Mouse (Mus musculus): ENCODE data around the gene Slc18a3. TPM values are rescaled to one million over a fixed set of nuclear protein-coding genes. Genes with fewer than 3 reads are reported as not detected.

Gene Slc18a3
- polyA plus RNA-seq, 1 experiment from 2014 or later, result 0.39 TPM

- Histone ChIP-seq H3K9me3 (replicated peaks) (no peaks in the 10 kb centered on the region), H3K9ac (no peak overlapping the region), H3K4me3 (replicated peaks) (no peak overlapping the region), H3K27me3 (no peaks in the 10 kb centered on the region), H3K4me1 (no peaks in the 10 kb centered on the region), H3K4me2 (replicated peaks) (no peak overlapping the region), H3K36me3 (no peaks in the 10 kb centered on the region), H3K27ac (replicated peaks) (no peak overlapping the region)
- no peak for ATAC-seq (ENCODE audit: insufficient number of reproducible peaks, low FRiP score, low TSS enrichment, low read depth)
- 66% methylated on average over 8 of the region's 8 CpGs for WGBS
Observed at GRCm38 (mm10) chr14:32496115-32496850, 31.6 kb upstream of the Slc18a3 start.

GRCm38 (mm10) chr14:32492521-32492920 lies 27.9 kb upstream of the Slc18a3 start:
- Histone ChIP-seq H3K4me2 (replicated peaks) (peak overlapping the region; percentile 48), H3K9ac (no peak overlapping the region), H3K27ac (replicated peaks) (no peak overlapping the region), H3K4me1 (no peaks in the 10 kb centered on the region), H3K4me3 (replicated peaks) (peak overlapping the region; percentile 21), H3K27me3 (no peaks in the 10 kb centered on the region), H3K9me3 (replicated peaks) (no peaks in the 10 kb centered on the region), H3K36me3 (no peaks in the 10 kb centered on the region)
- no peak; the same call in 1 of the 2 replicates for ATAC-seq (ENCODE audit: insufficient number of reproducible peaks, low FRiP score, low TSS enrichment, low read depth)
- 10% methylated on average over 13 of the region's 13 CpGs for WGBS

- Histone ChIP-seq H3K36me3 (no peaks in the 10 kb centered on the region), H3K4me2 (replicated peaks) (no peak overlapping the region), H3K27me3 (peaks cover 4% of the 10 kb centered on the region; the same call in 1 of the 2 replicates), H3K9me3 (replicated peaks) (no peaks in the 10 kb centered on the region), H3K4me1 (no peaks in the 10 kb centered on the region), H3K9ac (no peak overlapping the region), H3K4me3 (replicated peaks) (no peak overlapping the region), H3K27ac (replicated peaks) (no peak overlapping the region)
- ATAC-seq (ENCODE audit: insufficient number of reproducible peaks, low FRiP score, low TSS enrichment, low read depth), result no peak
- WGBS, result 7% methylated on average over 3 of the region's 3 CpGs
Observed at GRCm38 (mm10) chr14:32482061-32482460, 17.4 kb upstream of the Slc18a3 start.

- Histone ChIP-seq H3K9me3 (replicated peaks) (no peaks in the 10 kb centered on the region), H3K27me3 (peaks cover 4% of the 10 kb centered on the region; the same call in 1 of the 2 replicates), H3K36me3 (no peaks in the 10 kb centered on the region), H3K9ac (no peak overlapping the region), H3K27ac (replicated peaks) (no peak overlapping the region), H3K4me3 (replicated peaks) (no peak overlapping the region), H3K4me2 (replicated peaks) (no peak overlapping the region), H3K4me1 (no peaks in the 10 kb centered on the region)
- ATAC-seq (ENCODE audit: insufficient number of reproducible peaks, low FRiP score, low TSS enrichment, low read depth), result no peak
- WGBS, result 66% methylated on average over 1 of the region's 1 CpGs
Observed at GRCm38 (mm10) chr14:32477581-32477980, 12.9 kb upstream of the Slc18a3 start.

GRCm38 (mm10) chr14:32476559-32476958 lies 11.9 kb upstream of the Slc18a3 start:
- ATAC-seq (ENCODE audit: insufficient number of reproducible peaks, low FRiP score, low TSS enrichment, low read depth), result no peak
- no peaks in the 10 kb centered on the region for H3K9me3 ChIP-seq (replicated peaks)
- H3K4me1 ChIP-seq, result no peaks in the 10 kb centered on the region
- WGBS, result 77% methylated on average over 6 of the region's 6 CpGs
- no peak overlapping the region for H3K9ac ChIP-seq
- no peak overlapping the region for H3K4me2 ChIP-seq (replicated peaks)
- H3K36me3 ChIP-seq, result no peaks in the 10 kb centered on the region
- no peak overlapping the region for H3K4me3 ChIP-seq (replicated peaks)
- peaks cover 4% of the 10 kb centered on the region; the same call in 1 of the 2 replicates for H3K27me3 ChIP-seq
- no peak overlapping the region for H3K27ac ChIP-seq (replicated peaks)

- Histone ChIP-seq H3K4me1 (no peaks in the 10 kb centered on the region), H3K27me3 (peaks cover 16% of the 10 kb centered on the region), H3K4me2 (replicated peaks) (no peak overlapping the region), H3K36me3 (no peaks in the 10 kb centered on the region), H3K27ac (replicated peaks) (no peak overlapping the region), H3K9ac (no peak overlapping the region), H3K9me3 (replicated peaks) (no peaks in the 10 kb centered on the region), H3K4me3 (replicated peaks) (no peak overlapping the region)
- WGBS, result 7% methylated on average over 4 of the region's 4 CpGs
- ATAC-seq (ENCODE audit: insufficient number of reproducible peaks, low FRiP score, low TSS enrichment, low read depth), result no peak
Observed at GRCm38 (mm10) chr14:32472996-32473395, 8.3 kb upstream of the Slc18a3 start.

GRCm38 (mm10) chr14:32467606-32468005 lies 3.0 kb upstream of the Slc18a3 start:
- WGBS, result 2% methylated on average over 5 of the region's 5 CpGs
- Histone ChIP-seq H3K4me3 (replicated peaks) (no peak overlapping the region), H3K27me3 (peaks cover 68% of the 10 kb centered on the region), H3K27ac (replicated peaks) (no peak overlapping the region), H3K4me1 (peaks cover 27% of the 10 kb centered on the region), H3K9ac (no peak overlapping the region), H3K9me3 (replicated peaks) (no peaks in the 10 kb centered on the region), H3K36me3 (no peaks in the 10 kb centered on the region), H3K4me2 (replicated peaks) (no peak overlapping the region)
- no peak for ATAC-seq (ENCODE audit: insufficient number of reproducible peaks, low FRiP score, low TSS enrichment, low read depth)

- Histone ChIP-seq H3K27me3 (peaks cover 86% of the 10 kb centered on the region), H3K36me3 (no peaks in the 10 kb centered on the region), H3K27ac (replicated peaks) (no peak within 1 kb of the TSS), H3K4me1 (peaks cover 27% of the 10 kb centered on the region), H3K9me3 (replicated peaks) (no peaks in the 10 kb centered on the region), H3K9ac (no peak within 1 kb of the TSS), H3K4me2 (replicated peaks) (peak within 1 kb of the TSS; percentile 81), H3K4me3 (replicated peaks) (peak within 1 kb of the TSS; percentile 42)
- 16% methylated on average over 13 of the region's 13 CpGs for WGBS
- ATAC-seq (ENCODE audit: insufficient number of reproducible peaks, low FRiP score, low TSS enrichment, low read depth), result no peak
Observed at GRCm38 (mm10) chr14:32465889-32466288, 1.2 kb upstream of the Slc18a3 start, which contains the start of gene Chat. Gene Chat (minus strand): TSS chr14:32465989.

- peaks cover 27% of the 10 kb centered on the region for H3K4me1 ChIP-seq
- H3K9me3 ChIP-seq (replicated peaks), result no peaks in the 10 kb centered on the region
- H3K4me3 ChIP-seq (replicated peaks), result peak overlapping the region; percentile 42
- H3K4me2 ChIP-seq (replicated peaks), result peak overlapping the region; percentile 81
- H3K36me3 ChIP-seq, result no peaks in the 10 kb centered on the region
- H3K27me3 ChIP-seq, result peaks cover 89% of the 10 kb centered on the region
- 0% methylated on average over 8 of the region's 11 CpGs for WGBS
- no peak overlapping the region for H3K27ac ChIP-seq (replicated peaks)
- no peak overlapping the region for H3K9ac ChIP-seq
- ATAC-seq (ENCODE audit: insufficient number of reproducible peaks, low FRiP score, low TSS enrichment, low read depth), result no peak
Observed at GRCm38 (mm10) chr14:32465506-32465870, 838 bp upstream of the Slc18a3 start.

GRCm38 (mm10) chr14:32463211-32464040 lies 1.2 kb downstream of the Slc18a3 start:
- Histone ChIP-seq H3K4me2 (replicated peaks) (peak overlapping the region; percentile 81; the same call in 1 of the 2 replicates), H3K9ac (no peak overlapping the region), H3K4me3 (replicated peaks) (peak overlapping the region; percentile 42), H3K27me3 (peaks cover 97% of the 10 kb centered on the region), H3K4me1 (peaks cover 27% of the 10 kb centered on the region), H3K9me3 (replicated peaks) (no peaks in the 10 kb centered on the region), H3K36me3 (no peaks in the 10 kb centered on the region), H3K27ac (replicated peaks) (no peak overlapping the region)
- no peak for ATAC-seq (ENCODE audit: insufficient number of reproducible peaks, low FRiP score, low TSS enrichment, low read depth)
- 2% methylated on average over 74 of the region's 74 CpGs for WGBS

GRCm38 (mm10) chr14:32452552-32452951 lies 12.1 kb downstream of the Slc18a3 start:
- no peak for ATAC-seq (ENCODE audit: insufficient number of reproducible peaks, low FRiP score, low TSS enrichment, low read depth)
- H3K27ac ChIP-seq (replicated peaks), result no peak overlapping the region
- H3K4me1 ChIP-seq, result no peaks in the 10 kb centered on the region
- no peak overlapping the region for H3K9ac ChIP-seq
- H3K9me3 ChIP-seq (replicated peaks), result no peaks in the 10 kb centered on the region
- no peaks in the 10 kb centered on the region for H3K36me3 ChIP-seq
- H3K27me3 ChIP-seq, result peaks cover 28% of the 10 kb centered on the region
- WGBS, result 14% methylated on average over 4 of the region's 4 CpGs
- no peak overlapping the region for H3K4me2 ChIP-seq (replicated peaks)
- no peak overlapping the region for H3K4me3 ChIP-seq (replicated peaks)

All from embryonic facial prominence, embryonic 15.5 days (tissue).